Mouse (Mus musculus): ENCODE measurements around the gene Rab1b. TPM values are rescaled to one million over a fixed set of nuclear protein-coding genes. Genes with fewer than 3 reads are reported as not detected.

The Rab1b gene
- polyA plus RNA-seq, 1 experiment from 2014 or later: 231 TPM

- Histone ChIP-seq H3K9me3 (ENCODE audit: control insufficient read depth, low read length) (no peaks in the 10 kb centered on the region), H3K27ac (ENCODE audit: low read depth, low read length) (no peak overlapping the region), H3K27me3 (ENCODE audit: control insufficient read depth, insufficient read depth, low read length) (peaks cover 55% of the 10 kb centered on the region), H3K4me3 (ENCODE audit: low read depth, low read length) (no peak overlapping the region), H3K36me3 (ENCODE audit: control insufficient read depth, insufficient read depth, low read length) (no peaks in the 10 kb centered on the region), H3K4me2 (no peak overlapping the region), H3K4me1 (ENCODE audit: control insufficient read depth, insufficient read depth, low read length) (peaks cover 13% of the 10 kb centered on the region), H3K9ac (ENCODE audit: low read length) (no peak overlapping the region)
- ATAC-seq (ENCODE audit: low FRiP score) (no peak), DNase-seq (ENCODE audit: low spot score, missing footprints) (no peak)
- 71% methylated on average over 24 of the region's 24 CpGs for WGBS
Measured at GRCm38 (mm10) chr19:5082596-5082995, 24.3 kb downstream of the Rab1b start.

DNA sequence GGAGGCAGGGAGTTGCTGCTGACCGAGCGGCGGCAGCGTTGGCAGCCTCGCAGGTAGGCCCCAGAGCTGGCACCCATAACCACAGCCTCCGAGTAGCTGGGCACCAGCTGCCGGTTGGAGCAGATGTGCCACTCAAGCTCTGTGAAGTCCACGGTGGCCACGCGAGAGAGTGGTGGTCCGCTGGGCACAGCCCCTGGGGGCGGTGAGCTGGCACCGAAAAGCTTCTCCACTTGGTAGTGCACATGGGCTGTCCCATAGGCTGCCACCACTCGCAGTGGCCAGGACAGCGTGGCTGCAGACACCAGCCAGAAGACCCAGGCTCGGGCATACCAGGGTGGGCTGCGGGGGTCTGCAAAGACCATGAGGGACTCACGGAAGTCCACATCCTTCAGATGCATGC, 24.9 kb downstream of the Rab1b start:
- Histone ChIP-seq H3K9ac (ENCODE audit: low read length) (no peak overlapping the region), H3K4me2 (no peak overlapping the region), H3K36me3 (ENCODE audit: control insufficient read depth, insufficient read depth, low read length) (no peaks in the 10 kb centered on the region), H3K4me3 (ENCODE audit: low read depth, low read length) (no peak overlapping the region), H3K27ac (ENCODE audit: low read depth, low read length) (no peak overlapping the region), H3K9me3 (ENCODE audit: control insufficient read depth, low read length) (no peaks in the 10 kb centered on the region), H3K27me3 (ENCODE audit: control insufficient read depth, insufficient read depth, low read length) (peaks cover 55% of the 10 kb centered on the region), H3K4me1 (ENCODE audit: control insufficient read depth, insufficient read depth, low read length) (peaks cover 8% of the 10 kb centered on the region; the same call in 1 of the 2 replicates)
- ATAC-seq (ENCODE audit: low FRiP score) (no peak), DNase-seq (ENCODE audit: low spot score, missing footprints) (no peak)
- 70% methylated on average over 18 of the region's 18 CpGs for WGBS

- peaks cover 33% of the 10 kb centered on the region for H3K27me3 ChIP-seq (ENCODE audit: control insufficient read depth, insufficient read depth, low read length)
- DNase-seq (ENCODE audit: low spot score, missing footprints) (no peak), ATAC-seq (ENCODE audit: low FRiP score) (no peak)
Measured at GRCm38 (mm10) chr19:5079279-5079678, 27.6 kb downstream of the Rab1b start.

DNA sequence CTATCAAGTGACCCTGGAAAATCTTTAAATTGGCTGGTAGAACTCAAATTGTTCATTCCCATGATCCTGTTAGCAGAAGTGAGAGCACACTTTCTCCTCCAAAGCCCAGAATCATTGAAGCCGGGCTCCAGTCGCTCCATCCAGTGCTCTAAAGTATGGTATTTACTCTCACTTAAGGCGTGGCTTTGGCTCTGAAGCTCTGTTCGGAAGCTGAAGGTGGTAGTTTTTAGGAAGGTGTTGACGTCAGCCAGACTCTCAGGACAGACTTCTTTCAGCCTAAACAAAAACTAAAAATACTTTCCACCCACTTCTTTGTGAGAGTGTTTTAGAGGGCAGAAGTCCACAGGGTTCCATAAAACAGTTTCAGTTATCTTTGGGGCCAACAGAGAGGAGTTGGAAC, 33.4 kb downstream of the Rab1b start:
- no peak overlapping the region for H3K27ac ChIP-seq (ENCODE audit: low read depth, low read length)
- H3K4me1 ChIP-seq (ENCODE audit: control insufficient read depth, insufficient read depth, low read length): peaks cover 14% of the 10 kb centered on the region
- H3K4me2 ChIP-seq: no peak overlapping the region
- H3K4me3 ChIP-seq (ENCODE audit: low read depth, low read length): no peak overlapping the region
- no peaks in the 10 kb centered on the region for H3K36me3 ChIP-seq (ENCODE audit: control insufficient read depth, insufficient read depth, low read length)
- peak; percentile 84 for DNase-seq (ENCODE audit: low spot score, missing footprints)
- no peaks in the 10 kb centered on the region for H3K9me3 ChIP-seq (ENCODE audit: control insufficient read depth, low read length)
- no peak for ATAC-seq (ENCODE audit: low FRiP score)
- no peak overlapping the region for H3K9ac ChIP-seq (ENCODE audit: low read length)
- peaks cover 23% of the 10 kb centered on the region for H3K27me3 ChIP-seq (ENCODE audit: control insufficient read depth, insufficient read depth, low read length)
- 48% methylated on average over 5 of the region's 5 CpGs for WGBS

More at GRCm38 (mm10) chr19:5079279-5079678, 27.6 kb downstream of the Rab1b start:
- Histone ChIP-seq H3K36me3 (ENCODE audit: control insufficient read depth, insufficient read depth, low read length) (no peaks in the 10 kb centered on the region), H3K9me3 (ENCODE audit: control insufficient read depth, low read length) (no peaks in the 10 kb centered on the region), H3K4me1 (ENCODE audit: control insufficient read depth, insufficient read depth, low read length) (no peaks in the 10 kb centered on the region), H3K4me3 (ENCODE audit: low read depth, low read length) (no peak overlapping the region), H3K9ac (ENCODE audit: low read length) (no peak overlapping the region), H3K27ac (ENCODE audit: low read depth, low read length) (no peak overlapping the region), H3K4me2 (no peak overlapping the region)
- WGBS: 89% methylated on average over 1 of the region's 1 CpGs

GRCm38 (mm10) chr19:5073028-5073427, 33.8 kb downstream of the Rab1b start:
- peak overlapping the region; percentile 60; the same call in 1 of the 2 replicates for H3K4me2 ChIP-seq
- no peak overlapping the region for H3K4me3 ChIP-seq (ENCODE audit: low read depth, low read length)
- no peak overlapping the region for H3K9ac ChIP-seq (ENCODE audit: low read length)
- ATAC-seq (ENCODE audit: low FRiP score) (no peak), DNase-seq (ENCODE audit: low spot score, missing footprints) (peak; percentile 98)
- no peak overlapping the region for H3K27ac ChIP-seq (ENCODE audit: low read depth, low read length)
- peaks cover 28% of the 10 kb centered on the region for H3K27me3 ChIP-seq (ENCODE audit: control insufficient read depth, insufficient read depth, low read length)
- no peaks in the 10 kb centered on the region for H3K9me3 ChIP-seq (ENCODE audit: control insufficient read depth, low read length)
- H3K4me1 ChIP-seq (ENCODE audit: control insufficient read depth, insufficient read depth, low read length): peaks cover 19% of the 10 kb centered on the region
- no peaks in the 10 kb centered on the region for H3K36me3 ChIP-seq (ENCODE audit: control insufficient read depth, insufficient read depth, low read length)
- 2% methylated on average over 14 of the region's 15 CpGs for WGBS

GRCm38 (mm10) chr19:5072389-5073019, 34.4 kb downstream of the Rab1b start:
- H3K4me1 ChIP-seq (ENCODE audit: control insufficient read depth, insufficient read depth, low read length): peaks cover 24% of the 10 kb centered on the region
- peak overlapping the region; percentile 56; the same call in 1 of the 2 replicates for H3K9ac ChIP-seq (ENCODE audit: low read length)
- H3K27me3 ChIP-seq (ENCODE audit: control insufficient read depth, insufficient read depth, low read length): peaks cover 34% of the 10 kb centered on the region
- H3K36me3 ChIP-seq (ENCODE audit: control insufficient read depth, insufficient read depth, low read length): no peaks in the 10 kb centered on the region
- H3K4me2 ChIP-seq: peak overlapping the region; percentile 60
- H3K27ac ChIP-seq (ENCODE audit: low read depth, low read length): no peak overlapping the region
- no peaks in the 10 kb centered on the region for H3K9me3 ChIP-seq (ENCODE audit: control insufficient read depth, low read length)
- peak overlapping the region; percentile 34 for H3K4me3 ChIP-seq (ENCODE audit: low read depth, low read length)
- peak; percentile 17; the same call in 1 of the 2 replicates for ATAC-seq (ENCODE audit: low FRiP score)
- no peak for DNase-seq (ENCODE audit: low spot score, missing footprints)
- 3% methylated on average over 20 of the region's 20 CpGs for WGBS

- Histone ChIP-seq H3K9me3 (ENCODE audit: control insufficient read depth, low read length) (no peaks in the 10 kb centered on the region), H3K27me3 (ENCODE audit: control insufficient read depth, insufficient read depth, low read length) (peaks cover 39% of the 10 kb centered on the region), H3K4me3 (ENCODE audit: low read depth, low read length) (peak overlapping the region; percentile 34), H3K36me3 (ENCODE audit: control insufficient read depth, insufficient read depth, low read length) (no peaks in the 10 kb centered on the region), H3K4me1 (ENCODE audit: control insufficient read depth, insufficient read depth, low read length) (peaks cover 24% of the 10 kb centered on the region), H3K9ac (ENCODE audit: low read length) (peak overlapping the region; percentile 56), H3K4me2 (peak overlapping the region; percentile 60), H3K27ac (ENCODE audit: low read depth, low read length) (peak overlapping the region; percentile 63)
- DNase-seq (ENCODE audit: low spot score, missing footprints) (peak; percentile 96), ATAC-seq (ENCODE audit: low FRiP score) (peak; percentile 87)
- under 1% methylated on average over 39 of the region's 40 CpGs for WGBS
Measured at GRCm38 (mm10) chr19:5071545-5072369, 35.1 kb downstream of the Rab1b start.

DNA sequence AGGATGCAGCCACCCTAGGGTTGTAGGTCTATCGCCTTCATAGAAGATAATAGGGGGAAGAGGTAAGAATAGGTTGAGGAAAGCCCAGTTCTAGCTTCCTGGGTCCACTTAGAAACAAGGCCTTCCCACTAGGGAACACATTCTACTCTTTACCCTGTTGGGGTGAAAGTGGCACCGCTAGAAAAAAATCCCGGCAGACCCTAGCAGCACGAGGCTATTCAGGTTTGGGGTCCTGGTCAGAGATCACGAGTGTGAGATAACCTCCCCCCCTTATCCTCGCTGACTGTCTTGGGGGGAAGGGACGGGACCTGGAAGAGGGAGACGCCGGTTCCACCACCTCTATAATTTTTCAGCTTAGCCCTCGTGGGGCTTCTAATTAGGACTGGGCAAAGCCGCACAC, 35.8 kb downstream of the Rab1b start:
- Histone ChIP-seq H3K4me2 (peak overlapping the region; percentile 60), H3K27ac (ENCODE audit: low read depth, low read length) (peak overlapping the region; percentile 63), H3K36me3 (ENCODE audit: control insufficient read depth, insufficient read depth, low read length) (no peaks in the 10 kb centered on the region), H3K4me3 (ENCODE audit: low read depth, low read length) (peak overlapping the region; percentile 34), H3K4me1 (ENCODE audit: control insufficient read depth, insufficient read depth, low read length) (peaks cover 24% of the 10 kb centered on the region), H3K27me3 (ENCODE audit: control insufficient read depth, insufficient read depth, low read length) (peaks cover 39% of the 10 kb centered on the region), H3K9ac (ENCODE audit: low read length) (peak overlapping the region; percentile 56), H3K9me3 (ENCODE audit: control insufficient read depth, low read length) (no peaks in the 10 kb centered on the region)
- WGBS: 9% methylated on average over 11 of the region's 11 CpGs
- DNase-seq (ENCODE audit: low spot score, missing footprints) (peak; percentile 88), ATAC-seq (ENCODE audit: low FRiP score) (no peak)

- WGBS: 82% methylated on average over 7 of the region's 7 CpGs
Measured at GRCm38 (mm10) chr19:5069978-5070377, 36.9 kb downstream of the Rab1b start.

More at GRCm38 (mm10) chr19:5069978-5070377, 36.9 kb downstream of the Rab1b start:
- Histone ChIP-seq H3K4me3 (ENCODE audit: low read depth, low read length) (no peak overlapping the region), H3K4me2 (no peak overlapping the region), H3K36me3 (ENCODE audit: control insufficient read depth, insufficient read depth, low read length) (no peaks in the 10 kb centered on the region), H3K9ac (ENCODE audit: low read length) (no peak overlapping the region), H3K9me3 (ENCODE audit: control insufficient read depth, low read length) (no peaks in the 10 kb centered on the region), H3K27me3 (ENCODE audit: control insufficient read depth, insufficient read depth, low read length) (peaks cover 39% of the 10 kb centered on the region), H3K27ac (ENCODE audit: low read depth, low read length) (no peak overlapping the region), H3K4me1 (ENCODE audit: control insufficient read depth, insufficient read depth, low read length) (peaks cover 24% of the 10 kb centered on the region)
- ATAC-seq (ENCODE audit: low FRiP score) (no peak), DNase-seq (ENCODE audit: low spot score, missing footprints) (no peak)

Data from midbrain, embryonic 11.5 days (tissue).